Mouse (Mus musculus) urinary bladder, postnatal 25 days (tissue): ENCODE measurements at regions not wholly inside any gene's neighbourhood (a gene's known extent, or its start where the extent isn't known, plus 50 kb on each side); places are given as distances from the start of the nearest gene placed in this dataset.

Experiments
- DNase-seq: peaks from one replicate; pipeline ENCODE4 v3.0.0; 2022; ENCODE audit warnings: low spot score

DNA sequence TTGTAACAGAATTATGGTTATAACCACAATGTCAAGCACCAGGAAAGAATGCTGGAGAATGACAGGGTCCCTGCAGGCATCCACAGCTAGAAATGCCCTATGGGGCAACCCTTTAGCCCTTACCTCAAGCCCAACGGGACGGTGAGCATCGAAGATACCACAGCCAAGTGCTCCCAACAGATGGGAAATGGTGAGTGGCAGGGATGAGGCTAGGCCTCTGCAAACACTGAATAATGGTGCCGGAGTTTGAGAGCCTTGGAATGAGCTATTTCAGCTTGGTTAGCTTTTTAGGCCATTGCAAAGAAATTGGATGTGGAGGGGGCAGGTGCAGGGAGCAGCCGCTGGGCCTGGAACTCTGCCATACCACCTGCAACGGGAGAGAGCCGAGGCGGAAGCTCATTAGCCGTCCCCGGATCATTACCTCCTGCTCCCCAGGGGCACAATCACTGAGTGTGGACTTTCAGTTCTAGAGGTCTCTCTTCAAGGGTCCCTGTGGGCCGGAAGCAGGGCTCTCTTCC, 117.9 kb downstream of the Usp31 start:
- no peak for DNase-seq

GRCm38 (mm10) chr7:121587713-121588112, 119.3 kb downstream of the Usp31 start:
- DNase-seq = no peak

DNA sequence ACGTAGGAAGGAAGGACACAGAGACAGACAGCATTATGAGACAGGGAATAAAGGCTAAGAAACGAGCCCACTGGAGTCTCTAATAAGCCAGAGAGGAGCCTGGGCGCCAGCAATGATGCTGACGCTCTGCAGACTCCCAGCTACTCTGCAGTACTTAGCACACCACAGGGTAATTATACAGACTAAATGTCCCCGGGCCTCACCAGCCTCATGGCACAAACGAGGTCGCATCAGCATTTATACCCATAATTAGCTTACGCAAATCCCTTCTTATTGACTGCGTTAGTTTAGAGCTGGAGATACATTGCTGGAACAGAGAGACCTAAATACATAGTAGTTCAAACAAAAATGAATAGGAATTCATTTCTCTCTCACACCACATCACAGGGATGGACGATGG, 121.3 kb downstream of the Usp31 start:
- no peak for DNase-seq

DNA sequence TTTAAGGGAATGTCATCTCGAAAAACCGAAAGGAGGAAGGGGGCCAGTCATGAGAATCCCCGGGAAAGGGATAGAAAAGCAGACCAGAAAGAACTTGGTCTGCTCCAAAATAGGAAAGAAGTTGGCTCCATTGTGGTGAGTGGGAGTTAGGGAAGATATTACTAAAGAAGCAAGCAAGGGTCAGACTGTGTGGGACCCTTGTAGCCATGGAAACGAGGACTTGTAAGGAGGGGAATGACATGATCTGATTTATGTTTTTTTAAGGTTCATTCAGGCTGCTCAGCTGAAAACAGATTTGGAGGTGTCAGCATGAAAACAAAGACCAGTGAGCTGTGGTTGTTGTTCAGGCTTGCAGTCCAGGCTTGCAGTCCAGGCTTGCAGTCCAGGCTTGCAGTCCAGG, 127.6 kb downstream of the Usp31 start:
- no peak for DNase-seq

DNA sequence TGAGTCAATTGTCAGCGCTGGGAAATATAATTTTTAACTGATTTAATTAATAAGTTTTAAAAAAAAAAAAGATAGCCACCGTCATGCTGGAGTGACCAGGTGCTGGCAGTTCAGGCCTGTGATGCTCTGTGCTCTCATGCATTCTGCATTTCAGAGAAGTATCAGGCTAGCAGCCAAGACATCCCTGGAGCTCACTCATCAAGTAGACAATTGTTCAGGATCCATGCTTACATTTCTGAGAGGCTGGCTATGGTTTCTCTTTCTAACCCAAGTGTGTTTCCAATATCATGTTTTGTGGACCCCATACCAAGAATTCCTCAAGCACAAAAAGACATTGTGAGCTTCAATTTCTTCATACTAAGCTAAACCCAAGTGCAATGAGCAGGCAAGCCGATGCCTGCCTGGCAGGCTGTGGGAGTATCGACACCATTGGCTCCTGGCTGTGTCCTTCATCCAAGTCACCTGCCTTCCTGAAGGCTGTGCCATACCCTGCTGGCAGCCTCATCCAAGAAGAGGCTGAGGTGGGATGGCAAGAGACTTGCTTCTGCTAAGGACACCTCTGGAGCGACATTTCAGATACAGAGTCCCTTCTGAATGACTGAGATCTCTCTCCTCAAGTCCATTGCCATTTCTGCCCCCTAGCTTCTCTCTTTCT, 134.2 kb downstream of the Usp31 start:
- no peak for DNase-seq

DNA sequence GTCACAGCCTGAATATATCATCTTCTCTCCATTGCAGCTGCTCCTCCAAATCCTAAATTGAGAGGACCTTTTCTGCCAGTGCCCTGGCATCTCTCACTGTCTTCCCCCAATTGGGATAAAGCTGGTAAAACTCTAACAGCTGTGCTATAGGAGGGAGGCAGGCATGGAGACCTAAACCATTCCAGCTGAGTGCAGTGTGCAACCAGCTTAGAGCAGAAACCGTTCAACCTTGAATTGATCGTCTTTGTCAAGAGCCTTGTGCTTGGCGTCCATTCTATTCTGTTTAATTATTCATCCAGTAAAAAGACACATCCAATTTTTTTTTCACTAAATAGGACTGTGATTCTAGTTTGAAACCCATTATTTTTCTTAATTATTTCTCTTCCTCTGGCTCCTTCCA, 135.3 kb downstream of the Usp31 start:
- no peak for DNase-seq

GRCm38 (mm10) chr7:121571292-121571691, 135.8 kb downstream of the Usp31 start:
- DNase-seq = no peak

GRCm38 (mm10) chr7:121569248-121569647, 137.8 kb downstream of the Usp31 start:
- DNase-seq = no peak

GRCm38 (mm10) chr7:121568064-121568463, 139.0 kb downstream of the Usp31 start:
- DNase-seq = no peak

GRCm38 (mm10) chr7:121563526-121563925, 143.5 kb downstream of the Usp31 start:
- peak; percentile 18 for DNase-seq

DNA sequence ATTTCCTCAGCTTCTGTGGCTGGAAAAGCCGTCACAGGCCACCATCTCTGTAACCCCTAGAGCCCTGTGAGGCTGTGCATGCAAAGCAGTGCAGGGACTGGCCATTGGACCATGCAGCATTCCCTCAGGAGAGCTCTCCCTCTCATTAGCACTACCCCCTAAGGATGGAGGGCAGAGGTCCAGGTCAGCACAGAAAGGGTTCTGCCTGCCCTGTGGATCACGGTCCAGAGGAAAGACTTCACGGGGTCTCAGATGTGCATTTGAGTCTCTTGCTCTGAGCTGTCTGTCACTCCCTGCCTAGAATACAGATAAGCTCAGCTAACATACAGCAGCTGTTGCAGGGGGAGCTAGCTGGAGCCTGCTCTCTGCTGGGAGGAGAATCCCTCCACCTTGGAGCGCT, 151.6 kb downstream of the Usp31 start:
- DNase-seq = no peak
